In the genomic region with DNA sequence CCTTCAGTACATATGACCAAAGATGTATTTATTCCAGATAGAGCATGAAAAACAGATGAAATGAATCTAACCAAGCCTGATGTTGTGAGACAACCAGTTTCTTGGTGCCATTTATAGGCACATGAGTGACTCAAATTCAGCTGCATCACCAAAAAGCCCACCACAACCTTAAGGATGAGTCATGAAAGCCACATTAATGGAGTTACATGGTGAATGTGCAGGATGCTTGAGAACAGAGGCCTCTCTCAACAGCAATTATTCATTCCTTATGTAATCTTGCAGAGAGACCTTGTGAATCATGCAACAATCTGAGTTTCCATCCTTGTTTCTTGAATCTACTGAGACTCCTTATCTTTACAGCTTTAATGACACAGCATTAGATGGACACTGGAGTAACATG, we compare ENCODE assay signal across 22 mouse cellular contexts.
DNase-seq lines count a peak whose midpoint lies in the region; ATAC-seq lines count a peak whose summit lies in the region.
"Had no signal": no experiment of that assay in that cellular context is flagged by ENCODE, and none has a peak within 500 bp of the region (broad histone marks: within the 10 kb centered on the region; RNA-seq: fewer than 3 reads in every experiment).

No protein-coding gene starts in this region.

- H3K4me1 ChIP-seq in midbrain, embryonic 13.5 days (replicated peaks) = no peaks in the 10 kb centered on the region
- H3K4me1 ChIP-seq: embryonic facial prominence, embryonic 10.5 days; embryonic facial prominence, embryonic 12.5 days; forebrain, embryonic 13.5 days; forebrain, embryonic 15.5 days had no signal

- DNase-seq in frontal cortex, postnatal 36 days (ENCODE audit: low spot score in 2 of 2) = no peak
- peak; percentile 21 for DNase-seq in 416B (ENCODE audit: low read depth)
- DNase-seq in Muller cell, postnatal 12 days (ENCODE audit: inconsistent ontology term) = peak; percentile 41
- no peak for DNase-seq in layer of hippocampus, postnatal 10 days (ENCODE audit: low spot score in 2 of 2)
- DNase-seq: adrenal gland, adult 8-10 months; adrenal gland, postnatal 14 days; B cell, adult 2 months; cerebellum, adult 11-12 months; cerebellum, adult 2 months; cerebellum, adult 9-10 months; cerebellum, postnatal 10 days; cerebellum, postnatal 25 days; forebrain, postnatal 0 days had no signal

- ATAC-seq in frontal cortex, adult (ENCODE audit: low TSS enrichment) = peak; percentile 65
- ATAC-seq in midbrain, embryonic 13.5 days = no peak
- ATAC-seq: CD4-positive, CD25-positive, alpha-beta regulatory T cell, adult 4 months; forebrain, embryonic 13.5 days; forebrain, embryonic 15.5 days; forebrain, postnatal 0 days had no signal

- H3K27ac ChIP-seq in midbrain, embryonic 13.5 days = no peak overlapping the region
- H3K27ac ChIP-seq: embryonic facial prominence, embryonic 10.5 days; embryonic facial prominence, embryonic 12.5 days; forebrain, embryonic 13.5 days; forebrain, embryonic 15.5 days had no signal

- no peak overlapping the region for H3K4me2 ChIP-seq in midbrain, embryonic 13.5 days (replicated peaks)
- H3K4me2 ChIP-seq: embryonic facial prominence, embryonic 12.5 days; forebrain, embryonic 13.5 days; forebrain, embryonic 15.5 days had no signal

- no peaks in the 10 kb centered on the region for H3K27me3 ChIP-seq in midbrain, embryonic 13.5 days
- H3K27me3 ChIP-seq: CH12.LX; embryonic facial prominence, embryonic 12.5 days; forebrain, embryonic 13.5 days; forebrain, embryonic 15.5 days had no signal

- H3K9me3 ChIP-seq in midbrain, embryonic 13.5 days = no peaks in the 10 kb centered on the region
- H3K9me3 ChIP-seq: embryonic facial prominence, embryonic 10.5 days; embryonic facial prominence, embryonic 12.5 days; forebrain, embryonic 13.5 days; forebrain, embryonic 15.5 days had no signal

- H3K36me3 ChIP-seq in midbrain, embryonic 13.5 days = no peaks in the 10 kb centered on the region
- H3K36me3 ChIP-seq: embryonic facial prominence, embryonic 10.5 days; embryonic facial prominence, embryonic 12.5 days; forebrain, embryonic 15.5 days; G1E had no signal

- H3K4me3 ChIP-seq in midbrain, embryonic 13.5 days (replicated peaks) = no peak overlapping the region
- H3K4me3 ChIP-seq: embryonic facial prominence, embryonic 10.5 days; embryonic facial prominence, embryonic 12.5 days; forebrain, embryonic 13.5 days; forebrain, embryonic 15.5 days had no signal

- no peak overlapping the region for H3K9ac ChIP-seq in midbrain, embryonic 13.5 days (replicated peaks)
- H3K9ac ChIP-seq: embryonic facial prominence, embryonic 12.5 days; forebrain, embryonic 13.5 days; forebrain, embryonic 15.5 days; forebrain, postnatal 0 days had no signal

Comparison
In these comparisons a context has a peak if more than half of its experiments do, and no peak if none do; other contexts are left out.
1. DNase-seq: peak in 416B (single experiment) and Muller cell, postnatal 12 days (single experiment); none in frontal cortex, postnatal 36 days (0 of 2) and layer of hippocampus, postnatal 10 days (0 of 2).